Comparison of ENCODE assay signal across 7 mouse cellular contexts in genomic region chr17:47271979-47272677, GRCm38 (mm10).
DNase-seq lines count a peak whose midpoint lies in the region; ATAC-seq lines count a peak whose summit lies in the region.

No protein-coding gene starts in this region.

- peak; percentile 60 for DNase-seq in 3T3-L1 (ENCODE audit: low read depth, low spot score)
- DNase-seq in CD4-positive, CD25-positive, alpha-beta regulatory T cell, adult 2 months (ENCODE audit: low read depth, low spot score): peak; percentile 53
- DNase-seq in cerebellum, adult 9-11 months: peak; percentile 83
- peak; percentile 42 to 47 for DNase-seq in kidney, adult 8-10 months
- peak; percentile 56 for DNase-seq in lung, postnatal 25 days (ENCODE audit: low spot score)

- no peak for ATAC-seq in erythroid progenitor cell, adult 5-6 weeks (replicated peaks; ENCODE audit: low FRiP score, poor library complexity, severe bottlenecking)
- no peak for ATAC-seq in inflammation-experienced regulatory T-cells, adult 6 months
